Mouse (Mus musculus): ENCODE measurements around the gene Rbm42.

The Rbm42 gene

DNA sequence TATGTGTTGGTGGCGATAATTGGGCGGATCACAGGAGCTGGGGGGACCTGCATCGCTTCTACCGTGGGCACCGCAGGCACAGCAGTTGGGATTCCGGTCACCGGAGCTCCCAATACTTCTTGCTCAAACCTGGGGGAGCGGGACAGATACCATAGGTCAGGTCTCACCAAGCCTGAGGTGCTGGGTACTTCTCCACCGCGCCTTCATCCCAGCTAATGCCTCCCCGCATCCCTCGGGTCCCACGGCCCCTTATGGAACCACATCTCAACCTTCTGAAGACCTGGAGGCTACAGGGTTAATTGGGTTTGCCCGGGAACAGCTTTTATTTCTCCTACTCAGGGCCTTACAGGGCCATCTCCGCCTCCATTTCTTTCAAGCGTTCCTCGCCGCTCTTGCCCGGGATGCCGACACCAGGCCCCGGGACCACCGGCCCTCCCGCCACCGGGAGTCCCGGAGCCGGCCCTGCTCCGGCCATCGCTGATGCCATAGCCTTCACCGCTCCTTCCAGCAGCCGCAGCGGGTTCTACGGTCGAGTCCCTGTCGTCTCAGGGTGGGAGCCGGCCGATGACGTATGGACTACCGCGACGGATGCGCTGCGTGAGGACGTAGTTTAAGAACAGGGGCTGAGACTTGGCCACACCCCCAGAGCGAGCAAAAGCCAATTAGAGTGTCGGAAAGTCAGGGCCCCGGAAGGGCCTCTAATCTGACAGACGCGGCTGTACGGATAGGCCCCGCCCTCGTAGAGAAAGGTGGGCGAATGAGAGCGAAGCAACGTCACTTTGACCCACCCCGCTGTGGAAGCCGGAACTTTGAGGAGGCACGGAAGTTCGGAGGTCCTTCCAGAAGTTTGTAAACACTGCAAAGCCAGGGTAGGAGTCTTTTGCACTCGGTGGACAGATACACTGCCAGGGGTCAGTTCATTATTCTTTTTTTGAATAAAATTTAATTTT lies at the start of gene Rbm42:
Rbm42 (minus strand) TSS at position 727 of the 950 bp plus-strand sequence.
- peak; percentile 96 to 100 for DNase-seq

DNA sequence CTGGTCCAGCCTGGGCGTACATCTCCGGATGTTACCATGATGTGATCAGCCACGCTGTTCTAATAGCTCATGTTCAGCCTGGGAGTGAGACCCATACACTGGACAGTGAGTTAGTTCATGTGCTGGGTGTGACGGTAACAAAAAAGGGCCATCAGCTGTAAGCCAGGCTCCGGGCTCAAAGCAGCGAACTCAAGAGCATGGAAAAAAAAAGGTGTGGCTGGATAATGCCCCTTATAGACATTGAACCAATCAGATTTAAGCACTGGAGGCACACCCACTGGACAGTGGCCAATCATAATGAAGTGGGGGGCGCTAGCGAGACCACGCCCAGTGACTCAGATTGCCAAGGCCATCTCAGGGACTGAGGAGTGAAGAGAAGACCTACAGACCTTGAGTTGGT lies 48.5 kb upstream of the Rbm42 start, which contains the start of gene 2200002J24Rik:
2200002J24Rik (plus strand) TSS at position 338 of the 400 bp plus-strand sequence.
- DNase-seq, result no peak

DNA sequence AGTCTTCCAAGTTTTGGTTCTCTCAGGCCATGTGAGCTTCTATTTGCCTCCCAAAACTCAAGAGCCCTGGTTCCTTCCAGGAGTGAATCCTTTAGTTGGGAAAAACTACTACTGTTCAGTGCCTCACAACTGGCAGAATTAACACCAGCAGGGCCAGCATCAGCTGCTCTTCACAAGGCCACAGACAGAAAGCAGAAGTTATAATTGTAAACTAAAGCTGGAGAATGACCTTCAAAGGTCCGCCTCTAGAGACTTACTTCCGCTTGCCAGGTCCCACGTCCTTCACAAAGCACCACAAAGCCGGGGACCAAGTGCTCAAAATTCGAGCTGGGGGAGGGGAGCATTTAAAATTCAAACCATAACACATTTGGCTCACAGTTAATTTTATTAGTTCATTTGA lies 48.0 kb upstream of the Rbm42 start:
- no peak for DNase-seq

DNA sequence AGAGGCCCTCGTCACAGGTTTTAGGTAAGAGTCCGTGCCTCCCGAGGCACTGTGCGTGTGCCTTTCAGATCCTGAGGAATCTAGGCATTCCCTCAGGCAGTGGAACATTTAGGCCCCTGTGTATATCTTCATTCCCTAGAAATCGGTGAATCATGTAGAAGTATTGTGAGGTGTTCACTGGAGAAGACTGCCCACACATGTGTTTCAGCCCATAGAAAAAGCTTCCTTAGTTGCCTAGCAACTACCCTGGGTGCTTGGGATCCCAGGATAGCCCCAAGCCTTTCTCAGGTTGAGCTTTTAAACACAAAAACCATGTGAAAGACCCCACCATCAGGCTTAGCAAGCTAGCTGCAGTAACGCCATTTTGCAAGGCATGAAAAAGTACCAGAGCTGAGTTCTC lies 38.2 kb upstream of the Rbm42 start:
- DNase-seq, result no peak

DNA sequence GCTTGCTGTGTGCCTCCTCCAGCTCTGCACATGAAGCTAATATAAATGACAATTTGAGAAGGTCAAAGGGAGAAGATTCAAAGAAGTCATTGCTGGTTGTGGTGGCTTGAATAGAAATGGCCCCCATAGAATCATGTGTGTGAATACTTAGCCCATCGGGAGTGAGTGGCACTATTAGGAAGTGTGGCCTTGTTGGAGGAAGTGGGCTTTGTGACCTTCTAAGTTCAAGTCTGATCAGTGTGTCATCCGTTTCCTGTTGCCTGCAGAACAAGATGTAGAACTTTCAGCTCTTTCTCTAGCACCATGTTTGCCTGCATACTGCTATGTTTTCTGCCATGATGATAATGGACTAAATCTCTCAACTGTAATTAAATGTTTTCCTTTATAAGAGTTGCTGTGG lies 33.3 kb upstream of the Rbm42 start:
- no peak for DNase-seq

DNA sequence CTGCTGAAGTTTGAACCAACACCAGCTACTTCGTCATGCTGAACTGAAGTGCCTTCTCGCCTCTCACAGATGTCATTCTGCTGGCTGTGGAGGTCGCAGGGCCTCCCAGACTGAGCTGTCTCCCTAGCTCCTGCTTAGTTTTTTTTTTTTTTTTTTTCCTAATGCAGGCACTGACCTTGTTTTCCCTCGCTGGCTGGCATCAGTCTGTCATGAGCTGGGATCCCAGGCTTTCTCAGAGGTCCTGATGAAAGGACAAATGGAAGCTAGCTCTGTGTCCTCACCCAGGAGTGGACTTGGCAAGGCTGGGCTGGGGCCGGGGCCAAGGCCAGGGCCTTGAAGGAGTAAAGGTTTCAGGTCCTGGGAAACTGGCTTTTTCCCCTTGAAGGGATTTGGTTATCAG lies 31.8 kb upstream of the Rbm42 start:
- DNase-seq, result no peak

DNA sequence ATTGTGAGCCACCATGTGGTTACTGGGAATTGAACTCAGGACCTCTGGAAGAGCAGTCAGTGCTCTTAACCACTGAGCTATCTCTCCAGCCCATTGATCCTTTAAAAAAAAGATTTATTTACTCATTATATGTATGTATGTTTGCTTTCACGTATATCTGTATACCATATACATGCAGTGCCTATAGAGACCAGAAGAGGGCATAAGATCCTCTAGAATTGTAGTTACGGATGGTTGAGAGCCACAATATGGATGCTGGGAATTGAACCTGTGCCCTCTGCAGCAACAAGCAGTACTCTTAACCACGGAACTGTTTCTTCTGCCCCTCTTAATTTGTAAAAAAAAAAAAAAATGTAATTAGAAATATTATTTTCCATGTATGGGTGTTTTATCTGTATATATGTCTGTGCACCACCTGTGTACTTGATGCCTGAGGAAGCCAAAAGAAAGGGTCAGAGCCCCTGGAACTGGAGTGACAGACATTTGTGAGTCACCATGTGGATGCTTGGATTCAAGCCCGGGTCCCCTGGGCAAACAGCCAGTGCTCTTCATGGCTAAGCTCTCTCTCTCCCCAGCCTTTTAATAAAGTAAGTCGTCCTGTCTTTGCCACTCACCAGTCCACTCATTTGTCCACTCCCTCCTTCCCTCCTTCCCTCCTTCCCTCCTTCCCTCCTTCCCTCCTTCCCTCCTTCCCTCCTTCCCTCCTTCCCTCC lies 28.3 kb upstream of the Rbm42 start:
- peak; percentile 22 to 44 for DNase-seq

DNA sequence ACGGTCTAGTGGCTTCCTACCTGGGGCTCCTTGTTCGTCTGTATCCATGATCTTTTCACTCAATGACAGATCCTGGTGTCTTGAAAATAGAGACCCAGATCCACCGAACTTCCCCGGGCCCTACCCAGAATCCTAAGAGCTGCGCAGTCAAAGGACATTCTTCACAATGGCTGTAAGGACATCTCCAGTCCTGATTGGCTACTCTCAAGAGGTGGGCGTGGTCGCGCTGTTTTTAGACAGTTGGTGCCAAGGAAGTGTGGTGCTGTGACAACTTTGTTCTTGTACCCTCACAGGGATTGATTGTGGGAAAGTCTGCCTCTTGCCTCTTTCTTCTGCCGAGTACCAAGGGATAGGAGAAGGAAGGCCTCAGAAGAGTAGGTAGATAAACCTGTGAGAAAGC lies 21.4 kb upstream of the Rbm42 start, which contains the start of gene Pmis2:
Pmis2 (minus strand) TSS at position 126 of the 400 bp plus-strand sequence.
- DNase-seq, result no peak

DNA sequence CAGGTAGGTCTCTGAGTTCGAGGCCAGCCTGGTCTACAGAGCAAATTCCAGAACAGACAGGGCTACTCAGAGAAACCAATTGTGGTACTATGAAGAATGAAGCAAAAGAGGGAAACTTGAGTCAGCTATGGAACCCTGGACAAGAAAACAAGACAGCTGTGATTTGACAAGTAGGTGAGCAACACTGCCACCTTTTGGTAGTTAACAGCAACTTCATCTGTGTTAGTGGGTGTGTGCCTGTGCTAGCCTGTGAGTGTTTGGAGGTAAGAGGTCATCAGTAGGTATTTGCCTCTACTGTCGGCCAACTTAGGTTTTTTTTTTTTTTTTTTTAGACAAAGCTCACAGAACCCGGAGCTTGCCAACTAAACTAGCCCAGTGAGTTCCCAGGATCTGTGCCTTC lies 19.1 kb upstream of the Rbm42 start:
- no peak for DNase-seq

DNA sequence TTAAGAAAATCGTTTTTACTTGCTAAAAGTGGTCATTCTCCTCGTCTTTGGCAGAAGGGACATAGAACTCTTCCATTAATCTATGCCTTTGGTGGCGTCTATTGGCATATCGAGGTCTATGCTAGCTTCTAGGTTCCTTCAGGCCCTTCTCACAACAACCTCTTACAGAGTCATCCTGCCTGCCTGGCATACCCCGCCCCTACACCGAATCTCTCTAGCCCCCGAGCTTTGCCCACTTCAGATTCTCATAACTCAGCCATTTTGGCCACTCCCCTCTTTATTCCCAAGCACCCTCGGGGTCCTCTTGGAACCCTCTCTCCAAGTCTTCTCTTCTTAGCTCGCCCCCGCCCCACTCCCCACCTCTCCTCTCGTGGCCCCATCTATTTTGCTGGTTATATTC lies 15.2 kb upstream of the Rbm42 start:
- peak in 1 of 2 experiments; percentile 18 for DNase-seq

DNA sequence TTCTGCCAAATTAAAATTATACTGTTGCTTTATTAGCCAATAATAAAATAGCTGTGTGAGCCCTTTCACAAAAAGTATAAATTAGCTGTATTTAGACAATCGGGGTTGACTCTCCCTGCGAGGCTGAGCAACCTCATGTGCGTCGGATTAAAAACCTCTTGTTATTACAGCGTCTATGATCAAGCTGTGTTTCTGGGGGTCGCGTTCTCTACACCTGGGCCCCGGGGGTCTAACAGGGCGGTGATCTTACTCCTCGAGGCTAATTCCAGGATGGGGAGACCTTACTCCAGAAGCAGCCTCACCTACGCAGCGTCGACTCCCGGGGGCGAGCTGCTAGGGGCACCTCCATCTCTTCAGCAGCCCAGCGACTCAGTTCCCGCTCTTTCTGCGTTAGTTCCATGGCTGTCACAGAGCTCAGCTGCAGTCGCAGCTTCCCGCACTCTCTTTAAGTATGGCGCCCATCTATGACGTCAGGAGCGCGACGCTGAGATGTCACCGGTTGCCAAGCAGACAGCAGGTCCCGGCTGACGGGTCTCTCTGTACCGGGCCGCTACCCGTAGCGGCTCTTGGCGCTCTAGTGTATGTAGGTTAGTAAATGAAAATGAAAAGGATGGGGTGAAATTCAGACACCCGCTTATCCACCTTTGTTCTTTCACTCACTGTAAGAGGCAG lies 14.5 kb upstream of the Rbm42 start, which contains the start of gene Haus5:
Haus5 (minus strand) TSS at position 466 of the 672 bp plus-strand sequence.
- peak; percentile 90 to 93 for DNase-seq

DNA sequence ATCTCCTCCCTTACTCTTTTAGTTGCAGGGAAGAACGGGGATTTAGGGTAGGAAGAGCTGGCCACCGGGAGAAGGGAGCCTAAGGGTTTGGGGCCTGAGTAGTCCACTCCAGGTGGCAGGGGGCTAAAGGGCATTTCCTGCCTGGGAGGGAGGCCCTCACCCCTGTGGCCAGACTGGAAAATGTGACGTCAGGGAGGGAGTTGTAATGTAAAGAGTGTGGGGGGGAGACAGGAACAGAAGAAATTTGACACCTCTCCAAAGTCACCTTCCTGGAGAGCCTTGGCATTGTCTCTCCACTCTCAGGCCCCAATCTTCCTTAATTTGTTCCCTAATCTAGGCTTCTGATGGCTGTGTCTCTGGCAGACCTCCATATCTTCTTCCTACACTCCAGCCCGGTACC lies 11.0 kb downstream of the Rbm42 start:
- no peak for DNase-seq

DNA sequence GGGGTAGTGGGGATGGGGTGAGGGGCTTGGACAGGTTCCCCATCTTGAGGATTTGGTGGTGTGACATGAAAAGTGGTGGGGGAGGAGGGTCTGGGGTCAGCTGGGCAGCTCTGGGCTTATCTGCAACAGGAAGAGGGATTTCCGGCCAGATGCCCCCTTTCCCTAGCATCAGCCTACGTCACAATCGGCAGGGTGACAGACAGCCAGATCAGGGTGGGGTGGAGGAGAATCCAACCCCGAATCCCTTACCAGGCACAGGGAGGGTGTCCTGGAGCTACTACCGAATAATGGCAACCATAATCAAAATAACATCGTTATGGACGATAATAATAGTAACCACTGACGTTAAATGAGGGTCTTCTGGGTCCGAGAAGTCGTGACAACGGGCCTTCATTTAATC lies 13.7 kb downstream of the Rbm42 start:
- no peak for DNase-seq

DNA sequence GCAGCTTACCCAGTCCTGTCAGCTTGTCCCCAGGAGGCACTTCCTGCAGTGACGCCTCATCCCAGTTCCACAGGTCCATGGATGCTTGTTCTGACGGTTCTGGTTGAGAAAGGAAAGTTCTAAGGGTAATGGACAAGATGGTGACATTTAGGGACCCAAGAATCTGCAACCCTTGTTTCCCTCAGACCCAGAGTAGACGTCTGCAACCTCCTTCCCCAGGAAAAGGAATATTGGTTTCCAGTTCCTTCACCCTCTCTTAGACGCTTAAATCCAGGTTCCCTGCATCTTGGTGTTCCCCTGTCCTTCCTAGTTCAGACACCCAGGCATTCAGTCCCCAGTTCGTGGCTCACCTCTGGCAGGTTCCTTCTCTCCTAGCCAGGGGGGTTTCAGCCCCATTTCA lies 14.4 kb downstream of the Rbm42 start, which contains the start of gene Etv2:
Etv2 (minus strand) TSS at position 101 of the 400 bp plus-strand sequence.
- no peak for DNase-seq

DNA sequence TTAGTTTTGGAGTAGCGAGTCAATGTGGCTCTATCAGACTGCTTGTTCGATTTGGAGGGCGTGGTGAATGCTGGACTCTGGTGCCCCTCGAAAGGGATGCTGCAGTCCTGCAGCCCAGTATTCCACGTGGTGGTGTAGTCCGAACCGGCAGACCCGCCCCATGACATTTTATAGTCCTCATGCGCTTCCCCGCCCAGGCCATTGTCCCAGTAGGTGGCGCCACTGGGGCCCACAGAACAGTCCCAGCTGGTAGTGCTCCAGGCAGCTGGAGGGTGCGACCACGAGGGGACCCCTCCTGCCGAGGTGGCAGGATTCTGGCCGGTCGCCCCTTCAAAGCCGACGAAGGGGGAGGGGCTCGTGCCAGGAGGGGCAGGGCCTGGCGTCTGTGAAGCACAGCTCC lies 15.5 kb downstream of the Rbm42 start:
- peak in 1 of 2 experiments; percentile 28 for DNase-seq

DNA sequence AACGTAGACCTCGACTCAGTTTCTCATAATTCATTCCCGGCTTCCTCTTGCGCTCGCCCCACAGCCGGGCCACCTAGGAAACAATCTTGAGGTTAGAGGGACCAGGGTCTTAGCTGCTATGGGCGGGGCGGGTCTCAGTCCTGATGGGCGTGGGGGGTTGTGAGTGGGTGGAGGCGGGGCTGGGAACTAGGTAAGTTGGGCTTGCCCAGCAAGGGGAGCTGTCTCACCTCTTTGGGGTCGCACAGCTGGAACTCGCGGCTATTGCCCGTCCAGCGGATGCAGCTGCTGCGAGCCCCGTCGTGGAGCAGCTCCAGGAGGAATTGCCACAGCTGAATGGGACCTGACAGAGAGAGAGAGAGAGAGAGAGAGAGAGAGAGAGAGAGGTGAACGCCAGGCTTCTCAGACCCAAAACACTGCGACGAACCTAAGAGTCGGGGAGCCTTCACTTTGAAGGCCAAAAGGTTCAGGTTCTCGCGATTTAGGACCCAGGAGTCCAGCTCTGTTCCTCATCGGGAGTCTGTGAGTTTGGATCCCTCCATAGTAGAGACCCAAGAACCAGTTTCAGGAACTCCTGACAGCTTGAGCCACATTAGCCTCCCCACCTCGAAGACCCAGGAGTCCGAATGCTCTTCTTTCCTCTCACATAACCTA lies 16.2 kb downstream of the Rbm42 start:
- no peak for DNase-seq

DNA sequence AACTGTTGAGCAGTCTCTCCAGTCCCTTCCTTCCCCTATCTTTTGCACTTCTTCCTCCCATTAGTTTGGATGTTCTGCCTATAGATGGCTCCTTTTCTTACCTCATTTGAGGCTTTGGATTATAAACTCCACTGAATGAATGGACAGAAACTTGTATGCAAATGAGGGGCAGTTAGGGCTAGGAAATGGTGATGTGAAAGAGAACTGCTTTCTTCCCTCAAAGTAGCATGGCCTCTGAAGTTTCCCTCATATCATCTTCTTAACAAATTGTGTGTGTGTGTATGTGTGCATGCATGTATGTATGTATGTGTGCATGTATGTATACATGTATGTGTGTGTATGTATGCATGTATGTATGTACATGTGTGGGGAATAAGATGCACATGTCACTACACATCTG lies 21.1 kb downstream of the Rbm42 start:
- no peak for DNase-seq

DNA sequence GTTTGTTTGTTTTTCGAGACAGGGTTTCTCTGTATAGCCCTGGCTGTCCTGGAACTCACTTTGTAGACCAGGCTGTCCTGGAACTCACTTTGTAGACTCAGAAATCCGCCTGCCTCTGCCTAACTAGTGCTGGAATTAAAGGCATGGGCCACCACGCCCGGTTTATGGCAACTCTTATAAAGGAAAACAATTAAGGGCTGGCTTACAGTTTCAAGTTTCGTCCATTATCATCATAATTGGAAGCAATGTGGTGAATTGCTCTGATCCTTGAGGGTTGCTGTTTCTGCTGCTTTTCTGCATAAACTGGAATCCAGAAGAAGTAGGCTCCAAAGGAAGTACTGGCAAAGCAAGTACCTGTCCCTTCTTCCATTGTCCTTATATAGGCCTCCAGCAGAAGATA lies 23.5 kb downstream of the Rbm42 start:
- no peak for DNase-seq

DNA sequence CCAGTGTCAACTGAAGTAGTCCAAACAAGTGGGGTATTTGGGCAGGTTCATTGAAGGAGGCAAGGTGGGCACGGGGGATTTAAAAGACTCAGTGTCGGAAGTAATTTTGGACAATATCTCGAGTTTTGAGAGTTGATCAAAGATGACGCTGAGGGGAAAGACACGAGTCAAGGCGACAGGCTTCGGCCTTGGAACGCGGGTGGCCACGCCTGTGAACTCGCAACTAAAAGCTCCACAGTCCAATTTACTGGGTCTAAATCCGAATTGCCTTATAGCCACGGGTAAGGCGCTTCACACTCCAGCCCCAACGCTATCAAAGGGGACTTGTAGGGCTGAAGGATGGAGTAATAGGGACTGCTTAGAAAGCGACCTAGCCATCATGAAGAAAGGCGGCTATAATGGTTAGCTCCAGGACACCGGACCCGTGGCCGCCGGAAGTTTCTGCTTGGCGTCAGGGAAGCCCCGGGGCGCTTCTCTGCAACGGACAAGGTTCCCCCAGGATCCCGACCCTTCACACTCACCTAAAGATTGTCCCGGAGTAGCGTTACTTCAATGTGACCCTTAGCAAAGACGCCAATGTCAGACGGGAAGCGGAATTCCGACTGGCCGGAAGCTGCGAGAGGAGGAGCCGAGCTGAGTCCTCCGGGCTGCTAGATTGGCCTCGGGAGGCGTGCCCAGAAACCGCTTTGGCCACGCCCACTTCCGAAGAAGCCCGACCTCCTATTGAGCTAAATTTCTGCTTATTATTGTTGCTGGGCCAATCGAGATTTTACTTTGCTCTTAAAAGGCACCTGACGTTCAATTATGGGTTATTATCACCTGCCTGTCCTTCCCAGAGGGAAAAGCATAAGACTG lies 24.4 kb downstream of the Rbm42 start, which contains the start of gene Cox6b1:
Cox6b1 (minus strand) TSS at position 622 of the 855 bp plus-strand sequence.
- peak; percentile 84 to 87 for DNase-seq

DNA sequence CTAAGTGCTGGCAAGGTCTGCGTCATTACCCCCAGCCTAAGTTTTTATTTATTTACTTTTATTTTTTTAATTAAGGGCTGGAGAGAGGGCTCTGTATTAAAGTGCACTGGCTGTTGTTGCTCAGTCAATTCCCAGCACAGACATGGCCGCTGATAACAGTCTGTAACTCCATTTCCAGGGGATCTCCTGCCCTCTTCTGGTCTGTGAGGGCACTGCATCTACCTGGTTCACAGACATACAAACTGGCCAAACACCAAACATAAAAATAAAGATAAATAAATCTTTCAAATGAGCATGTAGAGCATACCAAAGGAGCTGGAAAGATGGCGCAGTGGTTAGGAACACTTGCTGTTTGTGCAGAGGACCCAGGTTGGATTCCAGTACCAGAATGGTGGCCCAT lies 30.9 kb downstream of the Rbm42 start:
- peak in 1 of 2 experiments; percentile 25 for DNase-seq

DNA sequence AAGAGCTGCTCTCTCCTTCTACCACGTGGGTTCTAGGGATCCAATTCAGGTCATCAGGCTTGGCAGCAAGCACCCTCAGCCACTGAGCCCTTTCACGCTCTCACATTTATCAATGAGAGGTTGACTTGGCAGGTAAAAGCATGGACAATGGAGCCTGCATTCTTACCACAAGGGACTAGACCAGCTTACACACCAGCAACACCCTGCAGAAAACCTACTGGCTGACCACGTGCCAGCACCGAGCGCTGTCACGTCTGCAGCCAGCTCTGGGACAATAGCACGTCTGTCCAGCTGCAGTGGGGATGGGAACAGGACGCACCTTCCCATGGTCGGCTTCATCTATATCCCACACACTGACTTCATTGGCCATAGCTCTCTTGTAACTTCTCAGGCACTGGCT lies 31.5 kb downstream of the Rbm42 start:
- DNase-seq, result no peak

All from cerebellum, adult 18-20 months (tissue).